Mouse (Mus musculus) limb, embryonic 12.5 days (tissue): ENCODE results near the gene Erg. TPM values are rescaled to one million over a fixed set of nuclear protein-coding genes. Genes with fewer than 3 reads are reported as not detected.
A peak's percentile ranks its signal among the peaks of the same experiment; 100 is the strongest.

ENCODE experiments used
- ATAC-seq: fragments of 200-750 bp; cut with Nextera tagmentation; 2 replicates; pipeline ENCODE4 v1.8.0; 2017; ENCODE audit warnings: low read depth, moderate TSS enrichment; ENCODE audit not compliant: insufficient number of reproducible peaks, insufficient read depth, low FRiP score, low TSS enrichment
- H3K27ac ChIP-seq: fragments of 300-500 bp; sonication (generic); 2 replicates; pipeline ENCODE4 v1.5.1; 2016; ENCODE audit warnings: mild to moderate bottlenecking, moderate library complexity
- H3K27me3 ChIP-seq: fragments of 300-500 bp; sonication (generic); 2 replicates; pipeline ENCODE4 v1.6.1; 2016; ENCODE audit warnings: mild to moderate bottlenecking, moderate library complexity
- H3K36me3 ChIP-seq: fragments of 300-500 bp; sonication (generic); 2 replicates; pipeline ENCODE4 v1.6.1; 2016; ENCODE audit warnings: mild to moderate bottlenecking, moderate library complexity
- H3K4me1 ChIP-seq: fragments of 300-500 bp; sonication (generic); replicated peaks from 2 replicates; pipeline ENCODE4 v1.6.1; 2016
- H3K4me2 ChIP-seq: fragments of 300-500 bp; sonication (generic); 2 replicates; pipeline ENCODE4 v1.6.1; 2016; ENCODE audit warnings: mild to moderate bottlenecking, moderate library complexity
- H3K4me3 ChIP-seq: fragments of 300-500 bp; sonication (generic); replicated peaks from 2 replicates; pipeline ENCODE4 v1.5.1; 2016; ENCODE audit warnings: mild to moderate bottlenecking
- H3K9ac ChIP-seq: fragments of 300-500 bp; sonication (generic); replicated peaks from 2 replicates; pipeline ENCODE4 v1.6.1; 2016; ENCODE audit warnings: mild to moderate bottlenecking, moderate library complexity
- H3K9me3 ChIP-seq: fragments of 300-500 bp; sonication (generic); 2 replicates; pipeline ENCODE4 v1.6.1; 2016; ENCODE audit warnings: mild to moderate bottlenecking, moderate library complexity
- WGBS: fragments of 180-500 bp; shearing (Covaris S2); methylation state at CpG from one replicate; pipeline ENCODE4 v1.1.7; 2016; 5-methylcytosine and 5-hydroxymethylcytosine counted together
- polyA plus RNA-seq: library from polyadenylated mRNA; unstranded; fragments of >200 nt; fragmentation: Nextera tagmentation; extraction: Ambion mirVana; gene quantifications from 2 replicates; pipeline ENCODE4 v1.2.1, GENCODE M21; 2016

Erg gene
- polyA plus RNA-seq, 1 experiment from 2014 or later = 17.3 TPM

GRCm38 (mm10) chr16:95532387-95533077 lies 53.9 kb downstream of the Erg start:
- Histone ChIP-seq H3K27ac (no peak overlapping the region), H3K9me3 (no peaks in the 10 kb centered on the region), H3K9ac (no peak overlapping the region), H3K36me3 (peaks cover 9% of the 10 kb centered on the region), H3K4me1 (0 out of 2 replicates have a peak, but pooled peaks cover 5% of the 10 kb centered on the region), H3K27me3 (no peaks in the 10 kb centered on the region), H3K4me3 (no peak overlapping the region), H3K4me2 (no peak overlapping the region)
- no peak for ATAC-seq
- WGBS = 82% methylated on average over 13 of the region's 13 CpGs

GRCm38 (mm10) chr16:95527561-95527960 lies 58.8 kb downstream of the Erg start:
- no peak for ATAC-seq
- no peaks in the 10 kb centered on the region for H3K27me3 ChIP-seq
- no peak overlapping the region for H3K4me3 ChIP-seq
- H3K9me3 ChIP-seq = no peaks in the 10 kb centered on the region
- H3K9ac ChIP-seq = no peak overlapping the region
- H3K27ac ChIP-seq = no peak overlapping the region
- H3K36me3 ChIP-seq = peaks cover 15% of the 10 kb centered on the region
- no peaks in the 10 kb centered on the region for H3K4me1 ChIP-seq
- WGBS = 90% methylated on average over 2 of the region's 2 CpGs
- no peak overlapping the region for H3K4me2 ChIP-seq

GRCm38 (mm10) chr16:95519520-95519919 lies 66.9 kb downstream of the Erg start:
- H3K27ac ChIP-seq = peak overlapping the region; percentile 69; the same call in 1 of the 2 replicates
- H3K4me3 ChIP-seq = no peak overlapping the region
- ATAC-seq = no peak
- 59% methylated on average over 8 of the region's 8 CpGs for WGBS
- H3K36me3 ChIP-seq = 0 out of 2 replicates have a peak, but pooled peaks cover 6% of the 10 kb centered on the region
- H3K27me3 ChIP-seq = no peaks in the 10 kb centered on the region
- H3K9ac ChIP-seq = no peak overlapping the region
- H3K9me3 ChIP-seq = no peaks in the 10 kb centered on the region
- peaks cover 13% of the 10 kb centered on the region for H3K4me1 ChIP-seq
- H3K4me2 ChIP-seq = no peak overlapping the region

- Histone ChIP-seq H3K4me1 (peaks cover 11% of the 10 kb centered on the region; the same call in 1 of the 2 replicates), H3K27me3 (no peaks in the 10 kb centered on the region), H3K4me2 (no peak overlapping the region), H3K36me3 (no peaks in the 10 kb centered on the region), H3K27ac (no peak overlapping the region), H3K9ac (no peak overlapping the region), H3K4me3 (no peak overlapping the region), H3K9me3 (no peaks in the 10 kb centered on the region)
- no peak for ATAC-seq
- WGBS = 78% methylated on average over 2 of the region's 2 CpGs
Measured at GRCm38 (mm10) chr16:95506051-95506450, 80.3 kb downstream of the Erg start.

GRCm38 (mm10) chr16:95496582-95497300 lies 89.7 kb downstream of the Erg start:
- Histone ChIP-seq H3K27me3 (no peaks in the 10 kb centered on the region), H3K9me3 (no peaks in the 10 kb centered on the region), H3K4me1 (peaks cover 20% of the 10 kb centered on the region), H3K4me3 (no peak overlapping the region), H3K36me3 (no peaks in the 10 kb centered on the region), H3K4me2 (no peak overlapping the region), H3K9ac (no peak overlapping the region), H3K27ac (no peak overlapping the region)
- 90% methylated on average over 10 of the region's 10 CpGs for WGBS
- ATAC-seq = no peak

- ATAC-seq = no peak
- WGBS = 42% methylated on average over 3 of the region's 3 CpGs
- no peaks in the 10 kb centered on the region for H3K9me3 ChIP-seq
- peaks cover 40% of the 10 kb centered on the region for H3K4me1 ChIP-seq
- no peak overlapping the region for H3K9ac ChIP-seq
- H3K27me3 ChIP-seq = no peaks in the 10 kb centered on the region
- H3K36me3 ChIP-seq = no peaks in the 10 kb centered on the region
- H3K4me3 ChIP-seq = no peak overlapping the region
- no peak overlapping the region for H3K4me2 ChIP-seq
- 0 out of 2 replicates have a peak overlapping the region, but pooled peaks have one; percentile 74 for H3K27ac ChIP-seq
Measured at GRCm38 (mm10) chr16:95494108-95494507, 92.3 kb downstream of the Erg start.

GRCm38 (mm10) chr16:95493336-95493735 lies 93.1 kb downstream of the Erg start:
- H3K4me1 ChIP-seq = peaks cover 42% of the 10 kb centered on the region

GRCm38 (mm10) chr16:95492146-95492545 lies 94.2 kb downstream of the Erg start:
- peaks cover 42% of the 10 kb centered on the region for H3K4me1 ChIP-seq
- 89% methylated on average over 7 of the region's 7 CpGs for WGBS
- no peaks in the 10 kb centered on the region for H3K36me3 ChIP-seq
- H3K9me3 ChIP-seq = no peaks in the 10 kb centered on the region
- no peak overlapping the region for H3K9ac ChIP-seq
- no peak overlapping the region for H3K4me3 ChIP-seq
- H3K27me3 ChIP-seq = no peaks in the 10 kb centered on the region
- no peak for ATAC-seq
- no peak overlapping the region for H3K27ac ChIP-seq
- H3K4me2 ChIP-seq = no peak overlapping the region

More at GRCm38 (mm10) chr16:95493336-95493735, 93.1 kb downstream of the Erg start:
- no peaks in the 10 kb centered on the region for H3K9me3 ChIP-seq
- no peaks in the 10 kb centered on the region for H3K36me3 ChIP-seq
- no peaks in the 10 kb centered on the region for H3K27me3 ChIP-seq
- no peak for ATAC-seq
- 21% methylated on average over 8 of the region's 8 CpGs for WGBS
- H3K9ac ChIP-seq = no peak overlapping the region
- no peak overlapping the region for H3K4me3 ChIP-seq
- H3K27ac ChIP-seq = peak overlapping the region; percentile 74
- H3K4me2 ChIP-seq = no peak overlapping the region

GRCm38 (mm10) chr16:95490386-95490785 lies 96.0 kb downstream of the Erg start:
- Histone ChIP-seq H3K27ac (no peak overlapping the region), H3K9ac (no peak overlapping the region), H3K4me2 (no peak overlapping the region), H3K9me3 (no peaks in the 10 kb centered on the region), H3K36me3 (no peaks in the 10 kb centered on the region), H3K4me3 (no peak overlapping the region), H3K27me3 (no peaks in the 10 kb centered on the region), H3K4me1 (peaks cover 42% of the 10 kb centered on the region)
- ATAC-seq = no peak
- 23% methylated on average over 5 of the region's 5 CpGs for WGBS

GRCm38 (mm10) chr16:95487606-95488351 lies 98.6 kb downstream of the Erg start:
- no peak for ATAC-seq
- no peak overlapping the region for H3K4me2 ChIP-seq
- H3K4me1 ChIP-seq = peaks cover 29% of the 10 kb centered on the region
- H3K9ac ChIP-seq = no peak overlapping the region
- H3K4me3 ChIP-seq = no peak overlapping the region
- no peaks in the 10 kb centered on the region for H3K27me3 ChIP-seq
- 86% methylated on average over 9 of the region's 9 CpGs for WGBS
- no peaks in the 10 kb centered on the region for H3K36me3 ChIP-seq
- no peak overlapping the region for H3K27ac ChIP-seq
- no peaks in the 10 kb centered on the region for H3K9me3 ChIP-seq

- H3K4me2 ChIP-seq = no peak overlapping the region
- WGBS = 93% methylated on average over 13 of the region's 13 CpGs
- no peaks in the 10 kb centered on the region for H3K36me3 ChIP-seq
- no peak for ATAC-seq
- no peak overlapping the region for H3K4me3 ChIP-seq
- no peaks in the 10 kb centered on the region for H3K9me3 ChIP-seq
- H3K27ac ChIP-seq = no peak overlapping the region
- no peaks in the 10 kb centered on the region for H3K27me3 ChIP-seq
- H3K9ac ChIP-seq = no peak overlapping the region
- H3K4me1 ChIP-seq = peaks cover 10% of the 10 kb centered on the region
Measured at GRCm38 (mm10) chr16:95481176-95481575, 105.2 kb downstream of the Erg start.
